Mouse (Mus musculus) yolk sac, embryonic 10.5 days (tissue): Measurements from ENCODE around the gene 4930415O20Rik.
A peak's percentile ranks its signal among the peaks of the same experiment; 100 is the strongest.

Experiments used
- DNase-seq: peaks from one replicate; pipeline ENCODE4 v3.0.0-alpha.2; 2017; ENCODE audit warnings: low spot score

The 4930415O20Rik gene

DNA sequence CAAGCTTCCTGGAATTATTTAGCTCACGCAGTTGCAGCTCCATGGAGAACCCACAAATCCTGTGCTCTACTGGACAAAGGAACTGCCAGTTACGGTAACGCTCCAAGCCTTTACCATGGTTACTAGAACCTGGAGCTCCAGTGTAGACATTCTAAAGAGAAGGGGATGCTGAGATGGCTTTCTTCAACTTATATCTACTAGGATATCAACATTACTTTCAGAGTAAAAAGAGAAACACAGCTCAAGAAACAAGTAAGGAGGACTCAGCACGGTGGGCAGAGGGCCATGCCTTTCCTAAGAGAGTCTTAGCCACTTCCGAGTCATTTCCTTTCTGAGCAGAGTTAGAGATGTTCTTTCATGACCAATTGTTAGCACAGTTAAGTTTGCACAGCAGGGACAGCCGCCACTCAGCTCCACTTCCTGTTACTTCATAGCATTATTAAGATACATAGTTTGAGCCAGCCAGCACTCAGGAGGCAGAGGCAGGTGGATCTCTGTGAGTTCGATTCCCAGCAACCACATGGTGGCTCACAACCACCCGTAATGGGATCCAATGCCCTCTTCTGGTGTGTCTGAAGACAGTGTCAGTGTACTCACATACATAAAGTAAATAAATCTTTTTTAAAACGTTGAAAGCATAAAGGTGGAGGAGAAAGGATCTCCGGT, at the start of gene 4930415O20Rik, which contains the start of gene Ccnt1:
Gene 4930415O20Rik (plus strand): TSS at position 132 of the 666 bp plus-strand sequence.
Gene Ccnt1 (minus strand): TSS at position 51 of the 666 bp plus-strand sequence.
- no peak for DNase-seq

- DNase-seq = no peak
Observed at GRCm38 (mm10) chr15:98521245-98521644, 49.6 kb upstream of the 4930415O20Rik start.

DNA sequence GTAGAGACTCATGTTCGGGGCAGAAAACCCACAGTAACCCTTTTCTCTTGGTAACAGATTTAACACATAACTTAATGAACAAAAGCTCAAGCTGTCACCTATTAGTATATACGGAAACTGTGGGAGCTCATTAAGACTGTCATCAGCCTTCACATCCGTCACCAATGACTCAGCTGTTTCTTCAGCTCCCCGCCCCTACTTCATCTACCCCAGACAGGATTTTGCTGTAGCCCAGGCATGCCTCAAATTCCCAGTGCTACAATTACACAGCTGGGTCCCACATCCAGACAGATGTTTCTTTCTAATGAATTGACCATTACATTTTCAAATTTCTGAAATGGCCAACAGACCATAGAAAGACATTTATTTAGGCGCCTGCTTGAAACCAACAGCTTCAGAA, 44.7 kb upstream of the 4930415O20Rik start:
- DNase-seq = no peak

GRCm38 (mm10) chr15:98527056-98527771, 43.6 kb upstream of the 4930415O20Rik start:
- DNase-seq = no peak

DNA sequence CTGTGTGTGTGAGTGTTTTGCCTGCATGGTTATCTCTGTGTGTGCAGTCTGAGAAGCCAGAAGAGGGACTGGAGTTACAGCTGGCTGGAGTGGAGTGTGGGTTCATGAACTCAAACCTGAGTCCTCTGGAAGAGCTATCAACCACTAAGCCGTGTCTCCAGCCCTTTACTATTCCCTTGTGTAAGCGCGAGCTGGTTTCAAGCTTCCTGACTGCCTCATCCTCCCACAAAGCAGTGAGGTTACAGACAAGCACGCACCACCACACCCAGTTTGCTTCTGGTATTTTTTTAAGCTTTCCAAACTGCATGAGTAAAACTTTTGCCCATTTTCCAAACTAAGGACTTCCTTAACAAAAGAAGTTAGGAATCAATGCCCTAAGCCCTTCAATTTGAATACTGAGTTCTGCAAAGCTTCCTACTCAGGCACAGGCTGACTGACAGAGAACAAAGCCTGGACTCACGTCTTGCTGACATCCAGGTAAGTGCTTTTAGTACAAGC, 42.7 kb upstream of the 4930415O20Rik start:
- no peak for DNase-seq

DNA sequence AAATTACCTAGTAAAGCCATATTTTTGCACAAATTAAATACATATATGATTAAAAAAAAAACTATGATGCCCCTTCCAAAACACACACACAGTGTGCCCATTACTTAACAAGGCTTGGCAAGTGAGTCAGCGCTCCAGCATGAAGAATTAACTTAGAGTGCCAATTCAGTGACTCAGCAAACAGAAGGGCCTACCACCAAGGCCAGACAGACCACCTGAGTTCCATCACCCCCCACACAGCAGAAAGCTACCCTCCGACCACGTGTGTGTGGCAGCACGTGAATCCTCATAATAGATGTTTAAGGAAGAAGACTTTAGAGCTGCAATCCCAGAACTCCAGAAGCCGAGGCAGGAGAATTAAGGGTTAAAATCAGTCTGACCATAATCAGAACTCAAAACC, 38.5 kb upstream of the 4930415O20Rik start:
- no peak for DNase-seq

DNA sequence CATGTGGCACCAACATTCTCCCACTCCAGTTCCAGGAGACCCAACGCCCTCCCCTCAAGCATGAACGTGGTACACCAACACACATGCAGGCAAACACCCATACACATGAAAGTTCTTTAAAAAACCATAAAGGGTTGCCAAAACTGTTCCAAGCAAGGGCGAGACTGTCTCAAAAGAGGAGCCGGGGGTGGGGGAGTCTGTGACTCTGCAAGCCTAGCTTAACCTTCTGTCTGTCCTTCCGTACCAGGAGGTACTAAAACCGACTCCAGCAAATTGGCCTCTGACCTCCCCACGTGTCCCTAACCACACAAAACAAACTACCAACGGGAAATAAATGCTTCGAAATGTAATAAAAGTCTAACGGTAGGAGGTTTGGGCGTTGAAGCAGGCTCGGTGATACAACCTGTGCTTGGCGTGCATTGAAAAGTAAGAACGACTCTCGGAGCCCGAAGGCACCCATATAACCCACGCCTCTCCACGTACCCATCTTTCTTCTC, 37.7 kb upstream of the 4930415O20Rik start:
- peak; percentile 54 for DNase-seq

- DNase-seq = peak; percentile 99
Observed at GRCm38 (mm10) chr15:98533881-98534627, 36.8 kb upstream of the 4930415O20Rik start, which contains the start of gene Kansl2. TSS of gene Kansl2 (minus strand) at chr15:98534264.

DNA sequence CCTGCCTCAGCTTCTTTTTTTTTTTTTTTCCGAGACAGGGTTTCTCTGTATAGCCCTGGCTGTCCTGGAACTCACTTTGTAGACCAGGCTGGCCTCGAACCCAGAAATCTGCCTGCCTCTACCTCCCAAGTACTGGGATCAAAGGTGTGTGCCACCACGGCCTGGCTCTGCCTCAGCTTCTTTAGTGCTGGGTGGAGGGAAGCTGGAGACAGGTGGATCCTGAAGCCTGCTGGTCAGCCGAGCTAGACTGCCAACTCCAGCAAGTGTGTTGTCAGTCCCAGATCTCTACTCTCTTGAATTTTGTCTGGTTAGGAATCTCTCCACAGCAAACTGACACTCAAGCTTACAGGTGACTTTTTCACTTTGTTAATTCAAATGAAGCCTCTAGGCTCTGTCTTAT, 34.9 kb upstream of the 4930415O20Rik start:
- no peak for DNase-seq

DNA sequence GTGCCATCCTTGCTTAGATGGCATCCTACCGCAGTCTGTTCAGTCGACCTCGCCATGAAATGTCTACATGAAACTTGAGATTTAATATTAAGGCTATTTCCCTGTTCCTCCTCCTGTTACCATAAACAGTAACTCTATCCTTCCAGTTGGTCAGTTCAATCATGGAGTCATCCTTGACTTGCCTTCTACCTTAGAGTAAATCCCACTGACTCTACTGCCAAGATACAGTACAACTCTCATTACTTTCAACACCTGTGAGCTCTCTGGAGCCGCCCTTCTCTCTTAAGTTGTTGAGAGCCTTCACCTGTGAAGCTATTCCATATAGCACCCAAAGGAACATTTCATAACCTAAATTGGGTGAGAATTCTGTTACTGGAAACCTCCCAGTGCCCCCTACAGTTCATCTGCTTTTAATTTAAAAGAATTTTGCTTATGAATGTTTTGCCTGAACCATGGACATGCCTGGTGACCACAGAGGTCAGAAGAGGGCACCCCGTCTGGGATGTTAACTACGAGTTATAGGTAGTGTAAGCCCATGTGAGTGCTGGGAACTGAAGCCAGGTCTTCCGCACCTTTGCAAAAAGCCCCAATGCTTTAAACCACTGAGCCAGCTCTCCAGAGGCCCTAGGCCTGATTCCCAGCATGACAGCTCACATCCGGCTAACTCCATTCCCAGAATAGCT, 33.8 kb upstream of the 4930415O20Rik start:
- no peak for DNase-seq

DNA sequence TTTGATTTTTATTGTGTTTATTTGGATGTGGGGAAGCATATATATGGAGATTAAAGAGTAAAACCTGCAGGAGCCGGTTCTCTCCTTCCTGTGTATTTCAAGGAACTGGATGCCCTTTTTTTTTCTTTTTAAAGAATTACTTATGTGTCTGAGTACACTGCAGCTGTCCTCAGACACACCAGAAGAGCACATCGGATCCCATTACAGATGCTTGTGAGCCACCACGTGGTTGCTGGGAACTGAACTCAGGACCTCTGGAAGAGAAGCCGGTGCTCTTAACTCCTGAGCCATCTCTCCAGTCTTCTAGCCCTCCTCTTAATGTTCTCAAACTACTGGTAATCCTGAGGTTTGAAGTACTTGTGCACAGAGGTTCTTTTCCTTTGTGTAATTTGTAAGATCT, 32.9 kb upstream of the 4930415O20Rik start:
- no peak for DNase-seq

- DNase-seq = no peak
Observed at GRCm38 (mm10) chr15:98541064-98541463, 29.7 kb upstream of the 4930415O20Rik start.

DNA sequence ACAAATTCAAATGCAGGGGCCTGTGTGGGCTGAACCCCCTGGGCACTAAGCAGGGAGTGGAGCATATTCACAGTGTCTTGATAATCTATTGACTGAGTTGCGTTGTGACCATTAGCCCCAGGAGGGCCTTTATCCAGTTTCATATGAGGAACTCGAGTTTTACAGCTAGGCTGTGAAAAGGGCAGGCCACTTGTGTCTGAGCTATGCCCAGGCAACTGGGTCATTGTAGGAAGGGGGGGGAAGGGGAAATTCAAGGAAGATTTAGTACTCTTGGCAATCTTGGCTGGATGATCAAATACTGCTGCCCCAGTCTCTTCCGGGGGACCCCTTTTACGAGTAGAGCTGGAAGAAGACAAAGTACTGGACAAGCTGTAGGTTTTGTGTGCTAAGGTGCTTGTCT, 27.5 kb upstream of the 4930415O20Rik start:
- no peak for DNase-seq

GRCm38 (mm10) chr15:98545151-98545550, 25.7 kb upstream of the 4930415O20Rik start:
- DNase-seq = no peak

- no peak for DNase-seq
Observed at GRCm38 (mm10) chr15:98546843-98547242, 24.0 kb upstream of the 4930415O20Rik start.

DNA sequence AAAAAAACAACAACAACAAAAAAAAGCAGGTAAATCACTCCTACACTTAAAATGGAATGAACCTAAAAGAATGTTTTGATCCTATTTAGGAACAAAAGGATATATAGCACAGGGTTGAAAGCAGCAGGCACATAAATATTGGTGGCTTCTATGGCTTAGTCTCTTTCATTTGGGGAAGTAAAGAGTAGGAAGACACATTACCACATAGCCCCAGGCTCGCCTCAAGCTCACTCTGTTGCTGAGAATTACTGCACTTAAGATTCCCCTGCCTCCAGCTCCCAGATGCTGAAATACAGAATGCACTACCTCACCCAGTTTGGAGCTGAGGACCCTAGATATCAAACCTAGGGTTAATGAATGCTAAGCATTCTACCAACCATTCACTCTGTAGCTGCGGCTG, 18.0 kb upstream of the 4930415O20Rik start:
- DNase-seq = no peak

- no peak for DNase-seq
Observed at GRCm38 (mm10) chr15:98555881-98556280, 14.9 kb upstream of the 4930415O20Rik start.

DNA sequence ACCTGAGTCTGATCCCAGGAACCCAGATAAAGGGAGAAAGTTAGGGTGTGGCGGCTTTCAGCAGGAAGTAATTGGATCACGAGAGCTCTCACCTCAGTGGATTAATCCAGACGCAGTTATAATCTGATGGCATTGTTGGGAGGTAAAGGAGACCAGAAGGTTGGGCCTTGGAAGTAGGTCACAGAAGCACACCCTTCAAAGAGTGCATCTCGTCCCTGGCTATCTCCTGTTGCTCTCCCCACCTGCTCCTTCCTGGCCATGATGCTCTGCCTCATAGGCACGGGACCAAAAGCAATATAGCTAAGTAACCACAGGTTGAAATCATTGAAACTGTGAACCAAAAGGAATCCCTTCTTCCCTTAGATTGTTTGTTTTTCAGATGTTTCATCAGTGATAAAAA, 13.6 kb upstream of the 4930415O20Rik start:
- no peak for DNase-seq

GRCm38 (mm10) chr15:98566973-98567277, 3.9 kb upstream of the 4930415O20Rik start:
- peak; percentile 14 for DNase-seq

GRCm38 (mm10) chr15:98567278-98568134, 3.3 kb upstream of the 4930415O20Rik start:
- DNase-seq = peak; percentile 100
